Mouse (Mus musculus) midbrain, embryonic 14.5 days (tissue): Measurements from ENCODE around the gene Sart1. TPM values are rescaled to one million over a fixed set of nuclear protein-coding genes. Genes with fewer than 3 reads are reported as not detected.

Experiments used
- ATAC-seq: fragments of 200-750 bp; cut with Nextera tagmentation; 2 replicates; pipeline ENCODE4 v1.8.0; 2017; ENCODE audit warnings: moderate number of reproducible peaks, moderate library complexity; ENCODE audit not compliant: low FRiP score, low TSS enrichment
- DNase-seq: peaks from one replicate; pipeline ENCODE4 v3.0.0-alpha.2; 2015
- H3K27ac ChIP-seq: fragments of 300-500 bp; sonication (generic); replicated peaks from 2 replicates; pipeline ENCODE4 v1.5.1; 2014; ENCODE audit warnings: mild to moderate bottlenecking, low read depth, low read length, moderate library complexity
- H3K27me3 ChIP-seq: fragments of 300-500 bp; sonication (generic); 2 replicates; pipeline ENCODE4 v1.6.1; 2014; ENCODE audit warnings: low read length, control low read depth, mixed read lengths; ENCODE audit not compliant: control insufficient read depth, insufficient read depth
- H3K36me3 ChIP-seq: fragments of 300-500 bp; sonication (generic); 2 replicates; pipeline ENCODE4 v1.6.1; 2014; ENCODE audit warnings: low read length, control low read depth; ENCODE audit not compliant: control insufficient read depth, insufficient read depth
- H3K4me1 ChIP-seq: fragments of 300-500 bp; sonication (generic); 2 replicates; pipeline ENCODE4 v1.6.1; 2014; ENCODE audit warnings: mild to moderate bottlenecking, antibody characterized with exemption, low read length, control low read depth; ENCODE audit not compliant: control insufficient read depth, insufficient read depth
- H3K4me2 ChIP-seq: fragments of 300-500 bp; sonication (generic); 2 replicates; pipeline ENCODE4 v1.6.1; 2014; ENCODE audit warnings: mild to moderate bottlenecking, low read length, moderate library complexity
- H3K4me3 ChIP-seq: fragments of 300-500 bp; sonication (generic); replicated peaks from 2 replicates; pipeline ENCODE4 v1.5.1; 2014; ENCODE audit warnings: low read depth, low read length
- H3K9ac ChIP-seq: fragments of 300-500 bp; sonication (generic); replicated peaks from 2 replicates; pipeline ENCODE4 v1.6.1; 2014; ENCODE audit warnings: mild to moderate bottlenecking, low read length, moderate library complexity
- H3K9me3 ChIP-seq: fragments of 300-500 bp; sonication (generic); 2 replicates; pipeline ENCODE4 v1.6.1; 2016; ENCODE audit warnings: low read length, control low read depth, mixed read lengths; ENCODE audit not compliant: control insufficient read depth
- WGBS: fragments of 180-500 bp; shearing (Covaris S2); extraction: QIAGEN DNeasy Blood & Tissue Kit; methylation state at CpG from one replicate; pipeline ENCODE4 v1.1.7; 2014; 5-methylcytosine and 5-hydroxymethylcytosine counted together
- polyA plus RNA-seq: library from polyadenylated mRNA; unstranded; fragments of >200 nt; fragmentation: Nextera tagmentation; extraction: Ambion mirVana; gene quantifications from 2 replicates; pipeline ENCODE4 v1.2.1, GENCODE M21; 2014

The Sart1 gene
- polyA plus RNA-seq, 1 experiment from 2014 or later: 57.1 TPM

- Histone ChIP-seq H3K27me3 (no peaks in the 10 kb centered on the region), H3K9ac (no peak overlapping the region), H3K4me2 (no peak overlapping the region), H3K4me1 (peaks cover 13% of the 10 kb centered on the region), H3K36me3 (peaks cover 48% of the 10 kb centered on the region), H3K4me3 (no peak overlapping the region), H3K27ac (no peak overlapping the region), H3K9me3 (no peaks in the 10 kb centered on the region)
- DNase-seq: no peak
- ATAC-seq: no peak
- WGBS: 94% methylated on average over 6 of the region's 6 CpGs
Measured at GRCm38 (mm10) chr19:5420579-5420978, 32.1 kb upstream of the Sart1 start.

GRCm38 (mm10) chr19:5419630-5420029 is 31.1 kb upstream of the Sart1 start:
- DNase-seq: no peak
- ATAC-seq: no peak

GRCm38 (mm10) chr19:5418750-5419466 is 30.4 kb upstream of the Sart1 start:
- ATAC-seq (no peak), DNase-seq (no peak)
- peaks cover 12% of the 10 kb centered on the region for H3K4me1 ChIP-seq
- H3K4me2 ChIP-seq: no peak overlapping the region
- H3K4me3 ChIP-seq: no peak overlapping the region
- H3K9me3 ChIP-seq: no peaks in the 10 kb centered on the region
- no peak overlapping the region for H3K9ac ChIP-seq
- 96% methylated on average over 8 of the region's 8 CpGs for WGBS
- H3K36me3 ChIP-seq: peaks cover 48% of the 10 kb centered on the region
- H3K27ac ChIP-seq: no peak overlapping the region
- no peaks in the 10 kb centered on the region for H3K27me3 ChIP-seq

More at GRCm38 (mm10) chr19:5419630-5420029, 31.1 kb upstream of the Sart1 start:
- Histone ChIP-seq H3K4me1 (peaks cover 13% of the 10 kb centered on the region), H3K9ac (no peak overlapping the region), H3K9me3 (no peaks in the 10 kb centered on the region), H3K27ac (no peak overlapping the region), H3K4me3 (no peak overlapping the region), H3K36me3 (peaks cover 48% of the 10 kb centered on the region), H3K27me3 (no peaks in the 10 kb centered on the region), H3K4me2 (no peak overlapping the region)
- 92% methylated on average over 9 of the region's 9 CpGs for WGBS

GRCm38 (mm10) chr19:5414534-5414957 is 26.0 kb upstream of the Sart1 start:
- Histone ChIP-seq H3K4me1 (no peaks in the 10 kb centered on the region), H3K4me3 (no peak overlapping the region), H3K4me2 (no peak overlapping the region), H3K36me3 (peaks cover 12% of the 10 kb centered on the region; the same call in 1 of the 2 replicates), H3K27me3 (no peaks in the 10 kb centered on the region), H3K9me3 (no peaks in the 10 kb centered on the region), H3K9ac (no peak overlapping the region), H3K27ac (no peak overlapping the region)
- WGBS: 59% methylated on average over 2 of the region's 2 CpGs
- ATAC-seq (no peak), DNase-seq (no peak)

- H3K4me1 ChIP-seq: no peaks in the 10 kb centered on the region
- no peak overlapping the region for H3K4me2 ChIP-seq
- DNase-seq (no peak), ATAC-seq (no peak)
- H3K9me3 ChIP-seq: no peaks in the 10 kb centered on the region
- no peak overlapping the region for H3K9ac ChIP-seq
- no peak overlapping the region for H3K4me3 ChIP-seq
- no peaks in the 10 kb centered on the region for H3K27me3 ChIP-seq
- 64% methylated on average over 4 of the region's 4 CpGs for WGBS
- H3K36me3 ChIP-seq: peaks cover 7% of the 10 kb centered on the region; the same call in 1 of the 2 replicates
- H3K27ac ChIP-seq: no peak overlapping the region
Measured at GRCm38 (mm10) chr19:5413840-5414239, 25.3 kb upstream of the Sart1 start.

GRCm38 (mm10) chr19:5411961-5412360 is 23.5 kb upstream of the Sart1 start:
- ATAC-seq: no peak

GRCm38 (mm10) chr19:5410641-5411040 is 22.1 kb upstream of the Sart1 start:
- H3K27me3 ChIP-seq: no peaks in the 10 kb centered on the region
- H3K9me3 ChIP-seq: no peaks in the 10 kb centered on the region
- H3K4me1 ChIP-seq: peaks cover 11% of the 10 kb centered on the region; the same call in 1 of the 2 replicates
- ATAC-seq (no peak), DNase-seq (no peak)
- no peak overlapping the region for H3K4me2 ChIP-seq
- H3K36me3 ChIP-seq: no peaks in the 10 kb centered on the region
- 87% methylated on average over 5 of the region's 5 CpGs for WGBS
- no peak overlapping the region for H3K4me3 ChIP-seq
- H3K27ac ChIP-seq: no peak overlapping the region
- H3K9ac ChIP-seq: no peak overlapping the region

More at GRCm38 (mm10) chr19:5411961-5412360, 23.5 kb upstream of the Sart1 start:
- Histone ChIP-seq H3K36me3 (no peaks in the 10 kb centered on the region), H3K4me3 (no peak overlapping the region), H3K27me3 (no peaks in the 10 kb centered on the region), H3K4me1 (peaks cover 7% of the 10 kb centered on the region; the same call in 1 of the 2 replicates), H3K27ac (no peak overlapping the region), H3K4me2 (no peak overlapping the region), H3K9me3 (no peaks in the 10 kb centered on the region), H3K9ac (no peak overlapping the region)
- WGBS: 69% methylated on average over 5 of the region's 5 CpGs
- no peak for DNase-seq

- H3K9me3 ChIP-seq: no peaks in the 10 kb centered on the region
- peaks cover 12% of the 10 kb centered on the region; the same call in 1 of the 2 replicates for H3K4me1 ChIP-seq
- H3K27ac ChIP-seq: no peak overlapping the region
- WGBS: 91% methylated on average over 5 of the region's 5 CpGs
- no peak overlapping the region for H3K4me3 ChIP-seq
- no peak overlapping the region for H3K9ac ChIP-seq
- no peaks in the 10 kb centered on the region for H3K27me3 ChIP-seq
- H3K4me2 ChIP-seq: no peak overlapping the region
- DNase-seq: no peak
- H3K36me3 ChIP-seq: no peaks in the 10 kb centered on the region
- no peak for ATAC-seq
Measured at GRCm38 (mm10) chr19:5409068-5409467, 20.6 kb upstream of the Sart1 start.
